Mouse (Mus musculus): ENCODE measurements around the gene Ppp1r14b. TPM values are rescaled to one million over a fixed set of nuclear protein-coding genes. Genes with fewer than 3 reads are reported as not detected.
A peak's percentile ranks its signal among the peaks of the same experiment; 100 is the strongest.

The Ppp1r14b gene
- polyA plus RNA-seq (2012; rRNA removed) = 100 and 132 TPM in 2 replicates

DNA sequence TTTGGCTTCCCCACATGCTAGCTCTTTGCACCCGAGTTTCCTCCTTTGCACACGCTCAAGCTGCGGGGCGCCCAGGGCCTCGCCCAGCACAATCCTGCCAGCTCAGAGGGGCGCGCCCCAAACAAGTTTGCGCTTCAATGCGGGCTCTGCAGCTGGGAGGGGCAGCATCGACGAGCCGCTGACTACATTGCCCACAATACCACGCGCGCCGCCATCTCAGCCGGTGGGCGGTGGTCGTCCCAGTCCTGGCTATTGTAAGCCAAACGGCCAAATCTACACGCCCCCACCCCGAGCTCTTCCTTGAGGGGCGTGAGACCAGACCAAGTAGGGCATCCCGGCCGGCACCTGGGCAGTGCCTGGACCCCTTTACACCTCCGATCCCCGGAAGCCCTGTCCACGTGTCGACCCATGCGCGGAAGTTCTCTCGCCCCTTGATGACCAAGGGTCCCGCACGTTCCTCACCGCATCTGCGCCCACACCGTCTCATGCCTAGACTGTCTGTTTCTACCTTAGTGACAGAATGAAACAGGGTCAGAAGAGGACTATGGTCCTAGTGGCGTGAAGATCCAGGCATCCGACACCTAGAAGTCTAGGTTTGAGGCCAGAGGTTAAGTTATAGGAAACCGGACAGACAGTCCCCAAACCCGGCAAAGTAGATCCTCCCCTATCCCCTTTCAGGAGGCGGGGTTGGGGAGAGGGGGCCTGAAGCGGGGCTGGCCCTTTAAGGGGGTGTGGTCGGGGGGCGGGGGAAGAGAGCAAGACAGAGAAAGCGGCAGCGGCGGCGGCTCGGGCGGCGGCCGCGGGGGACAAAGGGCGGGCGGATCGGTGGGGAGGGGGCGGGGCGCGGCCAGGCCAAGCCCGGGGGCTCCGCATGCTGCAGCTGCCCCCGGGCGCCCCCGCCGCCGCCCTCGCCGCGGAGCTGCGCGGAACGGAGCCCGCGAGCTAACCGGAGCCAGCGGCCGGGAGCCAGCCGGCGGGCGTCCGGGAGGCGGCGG, at the start of gene Ppp1r14b:
TSS of gene Ppp1r14b (plus strand) at position 758 of the 995 bp plus-strand sequence.
- peak; percentile 73 for DNase-seq (ENCODE audit: low spot score)

DNA sequence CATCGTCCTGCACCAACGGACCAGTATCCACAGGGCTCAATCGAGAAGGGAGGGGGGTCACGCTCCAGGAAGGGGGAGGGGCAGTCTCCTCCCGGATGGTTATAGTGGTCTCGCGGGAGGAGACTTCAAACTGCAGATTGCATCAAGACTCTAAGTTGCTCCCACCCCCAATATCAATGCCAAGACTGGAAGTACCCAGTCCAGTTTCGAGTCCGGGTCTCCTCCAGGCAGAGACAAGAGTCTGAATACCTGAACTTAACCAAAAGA, 49.5 kb upstream of the Ppp1r14b start, which contains the start of gene Catsperz:
TSS of gene Catsperz (minus strand) at position 74 of the 267 bp plus-strand sequence.
- DNase-seq (ENCODE audit: low spot score) = no peak

DNA sequence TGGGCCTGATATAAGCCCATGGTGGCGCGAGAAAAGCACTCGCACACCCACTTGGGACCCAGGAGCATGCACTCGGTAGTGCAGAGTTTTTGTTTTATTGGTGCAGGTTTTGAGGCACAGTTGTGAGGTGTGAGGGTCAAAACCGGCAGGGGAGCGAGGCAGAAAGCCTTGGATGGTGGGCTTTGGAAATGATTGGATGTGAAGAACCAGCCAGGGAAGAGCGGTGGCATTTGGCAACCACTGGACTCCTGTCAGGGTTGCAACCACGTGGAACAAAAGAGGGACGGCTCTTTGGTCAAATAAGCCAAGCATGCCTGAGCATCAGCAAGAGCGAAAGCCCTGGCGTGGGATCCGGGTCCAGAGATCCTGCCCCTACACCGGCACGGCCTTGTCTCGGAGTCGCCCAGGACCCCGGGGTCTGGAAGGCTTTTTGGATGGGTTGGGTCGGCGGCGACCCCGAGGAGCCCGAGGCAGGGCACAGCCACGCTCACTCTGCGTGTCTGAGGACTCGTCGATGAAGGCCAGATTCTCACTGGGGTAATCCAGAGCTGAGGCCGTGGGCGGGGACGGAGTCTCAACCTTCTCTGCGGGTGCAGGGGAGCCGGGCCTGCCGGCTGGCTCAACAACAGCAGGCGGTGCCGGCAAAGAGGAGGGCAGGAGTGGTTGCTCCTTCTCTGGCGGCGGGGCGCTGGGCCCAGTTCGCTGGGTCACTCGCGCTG, 49.0 kb upstream of the Ppp1r14b start:
- DNase-seq (ENCODE audit: low spot score) = no peak

DNA sequence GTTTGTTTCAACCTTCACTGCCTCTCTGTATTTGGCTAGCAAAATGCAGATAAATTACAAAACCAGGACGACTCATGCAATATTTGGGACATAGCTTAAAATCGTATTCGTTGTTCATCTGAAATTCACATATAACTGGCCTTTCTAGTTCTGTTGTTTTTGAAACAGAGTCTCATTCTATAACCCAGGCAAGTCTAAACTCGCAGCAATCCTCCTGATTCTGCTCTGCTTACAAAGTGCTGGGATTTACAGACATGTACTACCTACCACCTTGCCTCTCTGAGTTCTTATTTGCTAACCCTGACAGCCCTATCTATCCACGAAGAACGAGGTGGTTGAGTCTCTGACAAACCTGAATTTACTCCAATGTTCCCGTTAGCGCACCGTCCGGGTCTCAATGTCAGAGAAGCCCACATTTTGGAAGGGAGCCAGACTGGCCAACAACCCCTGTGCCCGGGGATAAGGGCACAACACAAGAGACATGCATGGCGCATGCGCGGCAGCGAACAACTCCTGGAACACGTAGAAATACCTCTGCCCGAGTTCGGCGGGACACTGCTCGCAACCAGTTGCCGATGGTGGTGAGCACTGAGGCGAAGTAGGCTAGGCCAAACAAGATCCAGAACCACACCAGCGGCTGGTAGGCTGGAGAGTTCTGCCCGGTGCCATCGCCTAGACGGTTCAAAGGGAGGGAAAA, 48.1 kb upstream of the Ppp1r14b start:
- DNase-seq (ENCODE audit: low spot score) = peak; percentile 75

DNA sequence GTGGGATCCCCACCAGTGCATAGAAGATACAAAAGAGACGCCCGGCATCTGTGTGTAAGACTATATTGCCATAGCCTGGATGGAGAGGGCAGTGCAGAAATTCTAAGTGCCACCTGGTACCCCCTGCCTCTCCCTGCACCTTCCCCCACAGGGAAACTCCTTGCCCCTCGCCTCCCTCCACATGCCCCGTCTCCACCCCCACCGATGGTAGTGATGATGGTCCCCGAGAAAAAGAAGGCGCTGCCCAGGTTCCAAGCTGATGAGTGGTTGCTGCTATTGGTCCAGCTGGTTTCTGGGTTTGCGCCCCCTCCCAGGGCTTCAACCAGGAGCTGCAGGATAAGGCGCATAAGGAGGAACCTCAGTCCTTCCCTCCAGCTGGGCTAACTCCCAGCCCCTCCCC, 46.7 kb upstream of the Ppp1r14b start:
- peak; percentile 20 for DNase-seq (ENCODE audit: low spot score)

DNA sequence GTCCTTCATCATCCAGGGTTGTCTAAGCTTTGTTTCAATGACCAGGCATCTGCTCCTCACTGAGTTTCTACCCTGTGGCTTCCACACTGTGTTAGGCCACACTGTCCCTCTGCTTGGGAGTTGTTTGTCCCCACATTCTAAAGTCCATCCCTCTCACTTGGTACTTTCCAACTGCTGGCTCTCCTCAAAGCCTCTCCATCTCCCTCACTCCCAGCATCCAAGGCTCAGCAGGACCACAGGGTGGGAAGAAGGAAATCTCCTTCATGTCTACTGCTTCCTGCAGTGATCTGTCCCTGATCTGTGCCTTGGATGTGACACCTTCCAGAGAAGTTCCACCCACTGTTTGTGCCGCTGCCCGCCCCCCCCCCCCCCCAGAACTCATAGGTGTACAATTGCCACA, 43.8 kb upstream of the Ppp1r14b start:
- DNase-seq (ENCODE audit: low spot score) = no peak

DNA sequence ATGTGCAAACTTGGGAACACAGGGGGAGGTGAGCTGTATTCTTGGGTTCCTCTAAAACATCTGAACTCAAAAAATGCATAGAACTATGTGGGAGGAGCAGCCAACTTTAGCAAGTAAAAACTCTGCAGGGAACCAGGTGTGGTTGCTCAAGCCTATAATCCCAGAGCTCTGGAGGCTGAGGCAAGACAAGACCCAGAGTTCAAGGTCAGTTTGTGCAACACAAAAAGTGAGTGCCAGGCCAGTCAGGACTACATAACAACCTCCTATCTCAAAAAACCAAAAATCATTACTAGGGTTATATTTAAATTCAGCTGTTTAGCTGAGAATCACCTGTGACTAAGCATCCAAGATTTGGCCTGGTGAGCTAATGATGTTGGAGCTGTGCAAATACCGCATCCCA, 42.8 kb upstream of the Ppp1r14b start:
- no peak for DNase-seq (ENCODE audit: low spot score)

DNA sequence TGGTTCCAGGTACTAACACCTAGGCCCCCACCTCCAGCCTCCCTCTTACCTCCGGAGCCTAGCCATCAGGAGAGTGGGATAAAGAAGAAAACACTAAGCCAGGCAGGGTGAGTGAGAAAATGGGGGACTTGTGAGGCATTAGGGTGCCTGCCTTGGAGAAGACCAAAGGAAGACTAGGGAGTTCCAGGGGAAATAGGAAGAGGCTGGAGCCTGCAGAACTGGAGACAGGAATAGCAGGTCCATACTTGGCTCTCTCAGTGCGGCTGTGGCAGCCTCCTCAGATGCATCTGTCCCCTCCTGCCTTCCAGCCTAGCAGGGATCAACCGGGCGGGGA, 41.7 kb upstream of the Ppp1r14b start:
- no peak for DNase-seq (ENCODE audit: low spot score)

DNA sequence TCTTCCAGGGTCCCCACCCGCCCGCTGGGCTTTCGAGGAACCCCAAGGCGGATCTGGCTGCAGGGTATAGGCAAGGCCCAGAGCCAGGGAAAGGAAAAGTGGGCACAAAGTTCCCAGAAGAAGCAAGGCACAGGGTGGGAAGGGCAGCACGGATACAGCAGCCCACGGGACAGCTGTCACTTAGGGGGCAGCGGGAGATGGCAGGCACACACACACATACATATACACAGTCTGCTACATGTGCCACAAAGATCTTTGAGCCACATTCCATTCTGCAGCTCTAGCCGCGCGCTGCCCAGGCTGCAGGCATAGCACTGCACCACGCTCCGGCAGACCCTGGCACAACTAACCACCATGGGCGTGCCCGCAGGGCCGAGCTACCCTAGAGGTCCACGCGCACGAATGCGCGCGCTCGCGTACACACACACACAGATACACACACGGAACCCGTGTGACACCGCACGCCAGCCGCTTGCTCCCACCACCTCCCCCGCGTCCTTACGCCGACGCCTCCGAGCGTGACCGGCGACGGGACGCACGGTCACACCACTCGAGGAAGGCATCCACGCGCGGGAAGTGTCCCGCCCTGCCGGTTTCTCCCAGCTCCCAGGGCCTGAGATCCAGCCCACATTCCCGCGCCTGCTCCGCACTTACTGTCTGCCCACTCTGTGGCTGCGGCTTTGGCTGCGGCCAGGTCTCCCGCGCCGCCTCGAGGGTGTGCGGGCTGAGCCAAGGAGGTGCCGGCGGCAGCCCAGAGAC, 41.2 kb upstream of the Ppp1r14b start:
- DNase-seq (ENCODE audit: low spot score) = no peak

DNA sequence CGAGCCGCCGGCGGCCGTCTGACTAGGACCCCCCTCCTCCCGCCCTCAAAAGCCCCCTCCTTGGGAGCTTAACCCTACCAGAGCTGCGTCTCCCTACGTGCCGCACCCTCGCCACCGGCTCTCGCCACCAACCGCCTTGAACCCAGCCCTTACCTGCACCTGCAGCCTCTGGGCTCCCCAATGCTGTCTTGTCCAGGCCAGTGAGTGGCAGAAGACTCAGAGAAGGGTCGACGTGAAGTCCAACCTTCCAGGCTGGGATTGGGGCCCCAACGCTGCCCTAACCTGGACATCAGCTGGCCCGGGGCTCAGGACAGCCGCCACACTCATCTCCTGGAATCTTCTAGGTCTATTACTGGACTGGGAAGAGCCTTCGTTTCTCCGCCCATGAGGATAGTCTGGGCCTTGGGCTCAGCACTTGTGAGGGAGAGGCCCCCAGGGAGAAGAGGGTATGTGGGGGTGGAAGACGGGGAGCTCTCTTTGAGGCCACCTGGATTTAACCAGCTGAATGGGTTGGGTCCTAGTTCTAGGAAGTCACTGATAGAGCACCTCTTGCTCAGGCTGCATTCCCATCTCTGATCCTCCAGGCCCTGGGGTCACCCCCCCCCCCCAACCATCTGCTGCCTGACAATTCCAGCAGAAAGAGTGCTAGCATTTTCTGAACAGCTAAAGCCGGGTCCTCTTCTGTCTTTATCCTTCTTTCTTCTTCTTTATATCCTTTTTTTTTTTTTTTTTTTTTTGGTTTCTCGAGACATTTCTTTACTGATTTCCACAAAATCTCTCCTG, 40.4 kb upstream of the Ppp1r14b start, which contains the start of gene Kcnk4:
TSS of gene Kcnk4 (minus strand) at position 321 of the 783 bp plus-strand sequence.
- no peak for DNase-seq (ENCODE audit: low spot score)

DNA sequence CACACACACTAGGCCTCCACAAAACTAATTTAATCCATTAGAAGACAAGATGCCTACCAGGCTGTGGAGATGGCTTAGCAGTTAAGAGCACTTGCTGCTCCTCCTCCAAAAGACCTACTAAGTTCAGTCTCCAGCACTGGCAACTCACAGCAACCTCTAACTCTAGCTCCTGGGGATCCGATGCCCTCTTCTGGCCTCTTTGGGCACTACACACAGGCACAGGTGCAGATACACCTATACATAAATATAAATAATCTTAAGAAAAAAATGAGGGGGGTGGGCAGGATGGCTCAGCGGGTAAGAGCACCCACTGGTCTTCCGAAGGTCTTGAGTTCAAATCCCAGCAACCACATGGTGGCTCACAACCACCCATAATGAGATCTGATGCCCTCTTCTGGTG, 38.5 kb upstream of the Ppp1r14b start:
- no peak for DNase-seq (ENCODE audit: low spot score)

DNA sequence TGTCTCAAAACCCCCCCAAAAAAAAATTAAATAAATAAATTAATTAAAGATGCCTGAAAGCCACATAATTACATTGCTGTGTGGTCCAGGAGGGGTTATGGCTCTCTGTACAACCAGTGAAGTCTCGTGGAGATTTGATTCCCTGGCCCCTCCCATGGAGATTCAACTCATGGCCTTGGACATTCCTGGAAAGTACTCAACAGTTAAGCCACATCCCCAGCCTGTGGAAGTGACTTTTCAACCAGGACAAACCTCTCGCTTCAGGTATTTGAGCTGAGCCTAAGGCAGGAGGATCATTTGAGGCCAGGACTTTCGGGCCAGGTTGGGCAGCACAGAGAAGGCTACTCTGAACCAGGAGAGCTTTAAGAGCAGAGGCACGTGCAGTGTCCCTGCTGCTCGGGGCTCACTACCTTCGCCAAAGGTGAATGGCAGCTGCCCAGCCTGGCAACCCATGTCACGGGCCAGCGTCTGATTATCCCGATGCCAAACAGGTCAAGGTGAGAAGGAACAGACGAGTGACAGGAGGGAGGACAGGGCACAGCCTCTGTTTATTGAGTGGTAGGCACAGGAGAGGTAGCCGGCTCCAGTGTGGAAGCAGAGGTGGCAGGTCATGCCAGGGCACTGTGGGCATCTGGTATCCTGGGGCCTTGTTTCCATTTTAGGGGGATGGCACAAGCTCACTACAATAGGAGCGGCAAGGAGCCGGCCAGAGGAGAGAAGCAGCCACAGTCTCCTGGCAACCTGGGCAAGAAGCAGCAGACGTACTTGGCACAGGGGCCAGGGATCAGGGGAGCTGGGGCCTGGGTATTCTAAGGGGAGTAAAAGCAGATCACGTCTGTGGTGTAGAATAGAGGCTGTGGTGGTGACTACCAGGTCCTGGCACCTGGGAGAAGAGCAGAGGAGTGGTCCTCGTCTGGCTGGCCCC, 37.0 kb upstream of the Ppp1r14b start:
- no peak for DNase-seq (ENCODE audit: low spot score)

DNA sequence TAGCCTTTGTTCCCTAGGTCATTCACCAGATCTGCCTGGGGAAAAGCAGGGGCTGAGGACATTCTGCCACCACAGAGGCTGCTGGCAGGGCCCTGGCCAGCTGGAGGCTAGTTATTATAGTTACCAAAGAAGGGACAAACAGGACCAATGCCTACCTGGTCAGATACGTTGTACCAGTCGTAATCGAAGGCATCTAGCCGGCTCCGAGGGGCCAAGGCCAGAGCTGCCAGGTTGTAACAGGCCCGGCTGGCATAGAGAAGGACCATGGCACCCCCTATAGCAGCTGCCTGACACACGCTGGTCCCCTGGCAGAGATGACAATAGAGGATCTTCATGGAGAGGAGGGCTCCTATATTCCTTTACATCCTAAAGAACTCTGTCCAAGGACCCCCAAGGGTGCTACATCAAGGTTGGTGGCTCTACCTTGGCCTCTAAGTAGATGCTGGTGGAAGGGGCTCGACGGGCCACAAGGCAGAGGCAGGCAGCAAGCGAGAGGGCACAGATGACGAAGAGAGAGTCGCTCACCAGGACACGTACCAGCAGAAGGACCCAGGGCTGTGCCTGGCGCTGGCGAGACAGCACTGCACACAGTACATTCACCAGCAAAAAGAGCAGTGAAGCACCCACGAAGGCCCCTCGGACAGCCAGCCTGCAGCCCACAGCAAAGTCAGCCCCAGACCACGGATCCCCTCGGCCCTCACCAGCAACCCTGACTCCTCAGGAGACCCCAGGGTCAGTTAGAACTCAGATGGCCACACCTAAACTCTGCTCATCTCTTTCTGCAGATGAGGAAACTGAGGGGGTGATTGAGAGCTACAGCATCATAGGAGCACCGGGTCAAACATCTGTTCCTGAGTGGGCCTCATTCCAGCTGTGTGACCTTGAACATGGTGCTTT, 35.4 kb upstream of the Ppp1r14b start:
- DNase-seq (ENCODE audit: low spot score) = no peak

DNA sequence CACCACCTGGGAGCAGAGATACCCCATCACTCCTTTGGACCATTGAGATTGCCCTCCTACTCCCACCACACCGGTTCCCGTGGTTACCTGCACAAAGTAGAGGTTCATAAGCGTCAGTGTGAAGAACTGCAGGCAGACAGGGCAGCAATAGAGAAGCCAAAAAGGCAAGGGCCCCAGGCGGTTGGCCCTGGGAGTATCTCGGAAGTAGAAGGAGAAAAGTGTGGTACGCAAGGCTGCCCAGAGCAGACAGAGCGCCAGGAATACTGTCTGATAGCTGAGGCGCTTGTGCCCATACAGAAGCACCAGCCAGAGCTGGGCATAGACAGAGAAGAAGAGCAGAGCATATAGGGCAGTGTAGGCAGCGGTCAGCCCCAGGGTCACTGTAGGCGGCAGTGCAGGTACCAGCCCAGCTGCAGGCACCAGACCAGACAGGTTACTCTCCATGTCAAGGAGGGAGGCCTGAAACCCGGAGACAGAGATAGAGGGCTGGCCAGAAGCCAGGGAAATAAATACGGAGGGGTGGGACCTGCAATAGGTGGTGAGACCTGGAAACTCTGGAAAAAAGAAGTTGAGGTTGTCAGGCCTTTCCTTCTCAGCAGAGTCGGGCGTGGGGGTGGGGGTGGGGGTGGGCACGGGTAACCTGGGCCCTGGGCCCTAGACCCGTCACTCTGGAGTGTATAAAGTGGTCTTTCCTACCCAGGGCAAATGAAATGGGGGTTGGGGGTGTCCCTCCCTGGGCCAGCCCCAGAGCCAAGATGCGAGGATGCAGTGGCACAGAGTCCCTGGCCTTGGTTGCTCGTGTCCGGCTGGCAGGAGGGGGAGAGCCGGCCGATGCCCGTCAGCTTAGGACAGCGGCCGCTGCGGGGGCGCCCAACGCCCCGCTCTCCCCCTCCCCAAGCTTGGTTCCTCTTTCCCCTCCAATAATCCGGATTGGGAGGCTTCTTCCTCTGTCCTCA, 34.1 kb upstream of the Ppp1r14b start:
- DNase-seq (ENCODE audit: low spot score) = no peak

DNA sequence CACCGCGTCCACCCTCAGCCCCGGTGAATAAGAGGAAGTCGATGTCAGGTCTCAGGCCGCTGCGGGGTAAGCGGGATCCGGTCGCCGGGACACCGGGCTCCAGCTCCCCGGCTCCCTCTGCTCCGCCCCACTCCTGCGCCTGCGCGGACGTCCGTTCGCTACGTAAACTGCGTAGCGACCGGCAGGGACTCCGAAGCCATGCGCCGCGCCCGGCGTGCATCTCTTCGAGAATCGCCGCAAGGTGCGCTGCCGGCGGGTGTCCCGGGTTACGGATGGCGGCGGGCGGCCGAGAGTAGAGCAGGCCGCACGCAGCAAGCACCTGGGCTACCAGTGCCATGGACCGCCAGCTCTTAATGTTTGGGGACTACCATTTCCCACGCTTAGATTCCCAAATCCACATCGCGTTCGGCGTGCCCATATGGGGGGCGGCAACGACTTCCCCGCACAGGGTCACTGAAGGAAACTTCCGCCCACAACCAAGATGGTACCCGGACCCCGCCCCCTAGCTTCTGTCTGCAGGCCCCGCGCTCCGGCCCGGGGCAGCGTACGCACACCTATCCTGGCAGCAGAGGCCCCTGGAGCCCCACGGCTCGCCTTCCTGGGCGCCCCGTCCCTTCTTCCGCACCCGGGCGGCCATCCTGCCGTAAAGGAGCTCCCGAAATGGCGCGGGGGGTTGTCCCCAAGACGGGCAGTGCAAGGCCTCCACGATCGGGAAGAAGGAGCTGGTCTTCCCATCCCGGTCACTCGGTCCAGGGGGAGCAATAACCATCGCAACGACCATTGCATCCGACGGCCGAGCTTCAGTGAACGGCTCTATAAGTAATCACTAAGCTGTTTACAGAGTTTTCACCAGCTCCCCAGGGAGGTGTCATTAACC, 33.2 kb upstream of the Ppp1r14b start, which contains the start of gene Bad:
TSS of gene Bad (plus strand) at position 490 of the 877 bp plus-strand sequence.
- peak; percentile 98 for DNase-seq (ENCODE audit: low spot score)

DNA sequence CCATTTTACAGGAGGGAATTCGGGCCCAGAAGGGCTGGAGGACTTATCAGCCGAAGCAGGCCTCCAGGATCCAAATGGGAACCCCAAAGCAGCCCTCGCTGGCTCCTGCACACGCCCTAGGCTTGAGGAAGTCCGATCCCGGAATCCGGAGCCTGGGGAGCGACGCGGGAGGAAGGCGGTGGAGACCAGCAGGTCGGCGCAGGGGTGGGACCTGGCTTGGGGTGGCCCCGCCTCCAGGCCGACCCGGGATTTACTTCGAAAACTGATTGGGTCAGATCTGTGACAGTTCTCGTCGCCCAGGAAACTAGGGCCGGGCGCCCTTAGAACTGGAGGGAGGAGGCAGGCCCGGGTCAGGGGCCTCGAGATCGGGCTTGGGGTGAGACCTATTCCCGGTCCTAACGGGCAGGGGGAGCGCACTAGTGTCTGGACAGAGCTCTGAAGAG, 32.5 kb upstream of the Ppp1r14b start, which contains the start of gene Gpr137:
TSS of gene Gpr137 (minus strand) at position 232 of the 443 bp plus-strand sequence.
- DNase-seq (ENCODE audit: low spot score) = peak; percentile 89

Data from urinary bladder, adult 2 months (tissue).